Mouse (Mus musculus) midbrain, embryonic 14.5 days (tissue): ENCODE data around the gene Mgat4c. TPM values are rescaled to one million over a fixed set of nuclear protein-coding genes. Genes with fewer than 3 reads are reported as not detected.
A peak's percentile ranks its signal among the peaks of the same experiment; 100 is the strongest.

ENCODE experiments used
- microRNA-seq: library from miRNA; unstranded; fragments of <30 nt; microRNA quantifications from one replicate; pipeline ENCODE4, GENCODE M21; 2016
- polyA plus RNA-seq: library from polyadenylated mRNA; unstranded; fragments of >200 nt; fragmentation: Nextera tagmentation; extraction: Ambion mirVana; gene quantifications from 2 replicates; pipeline ENCODE4 v1.2.1, GENCODE M21; 2014

Mgat4c gene
- polyA plus RNA-seq, 1 experiment from 2014 or later: 51.8 TPM

Small RNAs within 50 kb of the gene (microRNA-seq; reads per million reads assigned to microRNA genes)
- gene Mir3059: 65.0 reads per million, percentile 50 among the genes with 10 or more reads in this experiment
